Mouse (Mus musculus) stomach, postnatal 0 days (tissue): Measurements from ENCODE around the gene Lrrd1.
"Not testable (repeated sequence)": the region's sequence is repeated elsewhere in the genome, so short reads cannot be mapped to it uniquely, and the experiment has no call there.

Experiments
- CTCF ChIP-seq: IDR thresholded peaks from 2 replicates; pipeline ENCODE4 v1.5.1; 2016; ENCODE audit warnings: antibody characterized with exemption, low read depth, mild to moderate bottlenecking, moderate library complexity
- EP300 ChIP-seq: optimal IDR thresholded peaks from 2 replicates; pipeline ENCODE3; 2016; ENCODE audit warnings: antibody characterized with exemption

- TF ChIP-seq EP300, CTCF: not testable (repeated sequence)
These were observed 46.3 kb upstream of the Lrrd1 start for GRCm38 (mm10) chr5:3798656-3799055.
